Mouse (Mus musculus): Measurements from ENCODE around the gene Scp2.
"Not testable (repeated sequence)": the region's sequence is repeated elsewhere in the genome, so short reads cannot be mapped to it uniquely, and the experiment has no call there.

The Scp2 gene

DNA sequence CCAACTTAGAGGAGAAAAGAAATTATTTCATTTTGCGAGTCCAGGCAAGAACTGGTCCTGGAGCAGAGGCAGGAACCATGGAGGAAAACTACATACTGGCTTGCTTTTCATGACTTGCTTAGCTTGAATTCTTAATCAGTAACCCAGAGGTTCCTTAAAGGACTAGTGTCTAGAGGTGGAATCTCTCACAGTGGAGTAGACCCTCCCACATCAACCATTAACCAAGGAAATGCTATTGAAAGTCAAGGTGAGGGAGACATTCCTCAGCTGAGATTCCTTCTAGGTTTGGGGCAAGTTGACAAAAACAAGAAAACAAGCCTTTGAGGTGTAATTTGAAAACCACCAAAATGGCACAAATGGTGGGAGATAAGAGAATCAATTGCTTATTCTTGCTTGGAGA lies at the start of gene Scp2:
Gene Scp2 (minus strand): TSS at position 119 of the 400 bp plus-strand sequence.
- DNase-seq (ENCODE audit: low spot score), result no peak

DNA sequence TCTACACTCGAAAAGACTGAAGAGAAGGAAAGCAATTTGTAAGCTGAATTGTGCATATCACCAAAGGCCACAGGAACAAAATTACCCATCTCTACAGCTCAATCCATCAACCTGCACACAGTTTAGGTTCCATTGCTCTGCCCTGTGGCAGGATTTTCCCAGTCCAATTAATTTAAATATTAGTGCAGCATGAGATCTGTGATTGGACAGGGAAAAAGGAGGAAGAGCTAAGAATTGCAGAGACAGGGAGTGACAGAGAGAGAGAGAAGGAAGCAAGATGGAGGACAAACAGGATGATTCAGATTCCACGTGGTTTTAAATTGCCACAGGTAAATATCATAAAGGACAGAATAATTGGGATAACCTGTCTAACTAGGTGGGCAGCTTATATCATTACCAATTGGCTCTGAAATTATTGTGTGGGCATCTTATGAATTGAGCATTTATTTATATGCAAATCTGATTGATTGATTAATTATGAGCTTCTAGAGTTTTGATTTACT lies 48.1 kb upstream of the Scp2 start:
- no peak for DNase-seq (ENCODE audit: low spot score)

DNA sequence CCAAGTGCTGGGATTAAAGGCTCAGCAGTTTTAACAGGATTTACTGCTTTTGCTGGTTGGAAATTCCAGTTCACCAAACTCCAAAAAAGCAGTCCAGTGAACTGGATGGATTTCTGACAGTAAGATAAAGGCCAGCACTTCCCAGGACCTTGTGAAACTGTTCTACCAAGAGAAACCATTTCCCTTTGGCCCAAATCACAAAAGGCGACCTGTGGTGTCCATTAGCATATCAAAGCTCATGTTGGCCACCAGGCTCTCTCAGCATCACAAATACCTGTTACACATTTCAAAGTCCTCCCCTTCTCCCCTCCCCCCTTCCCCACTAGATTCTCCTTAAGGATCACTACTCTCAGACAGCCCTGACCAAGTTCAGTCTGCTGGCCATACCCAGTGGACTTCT lies 37.5 kb upstream of the Scp2 start:
- DNase-seq (ENCODE audit: low spot score), result no peak

DNA sequence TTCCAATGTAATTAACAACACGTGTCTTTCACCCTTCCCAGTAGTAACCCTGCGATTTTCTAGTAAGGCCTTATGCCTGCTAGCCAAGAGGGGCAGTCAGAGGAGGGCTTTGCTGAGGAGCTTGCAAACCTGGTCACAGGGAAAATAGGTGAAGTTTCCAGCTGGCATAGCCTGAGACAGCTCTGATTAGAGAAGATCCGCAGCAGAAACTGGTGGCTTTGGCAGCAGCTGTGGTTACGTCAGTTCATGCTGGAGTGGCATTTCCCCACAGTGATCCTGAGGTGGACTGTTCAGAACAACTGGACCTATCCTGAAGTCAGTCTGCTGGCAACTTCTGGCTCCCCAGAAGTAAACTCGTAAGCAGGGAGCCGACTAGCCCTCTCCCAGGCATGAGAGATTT lies 23.3 kb upstream of the Scp2 start:
- DNase-seq (ENCODE audit: low spot score), result no peak

DNA sequence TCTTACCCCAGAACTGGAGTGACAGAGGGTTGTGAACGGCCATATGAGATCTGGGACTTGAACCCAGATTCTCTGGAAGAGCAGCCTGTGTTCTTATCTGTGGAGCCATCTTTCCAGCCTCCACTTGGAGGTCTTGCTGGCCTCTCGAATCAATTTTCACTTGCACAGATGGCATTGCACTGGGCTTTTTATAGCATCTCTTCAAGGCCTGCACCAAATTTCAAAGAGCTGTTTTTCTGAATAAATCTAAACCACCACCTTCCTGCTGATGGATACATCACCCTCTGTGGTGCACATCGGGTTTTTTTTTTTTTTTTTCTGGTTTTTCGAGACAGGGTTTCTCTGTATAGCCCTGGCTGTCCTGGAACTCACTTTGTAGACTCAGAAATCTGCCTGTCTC lies 22.1 kb upstream of the Scp2 start:
- DNase-seq (ENCODE audit: low spot score), result no peak

DNA sequence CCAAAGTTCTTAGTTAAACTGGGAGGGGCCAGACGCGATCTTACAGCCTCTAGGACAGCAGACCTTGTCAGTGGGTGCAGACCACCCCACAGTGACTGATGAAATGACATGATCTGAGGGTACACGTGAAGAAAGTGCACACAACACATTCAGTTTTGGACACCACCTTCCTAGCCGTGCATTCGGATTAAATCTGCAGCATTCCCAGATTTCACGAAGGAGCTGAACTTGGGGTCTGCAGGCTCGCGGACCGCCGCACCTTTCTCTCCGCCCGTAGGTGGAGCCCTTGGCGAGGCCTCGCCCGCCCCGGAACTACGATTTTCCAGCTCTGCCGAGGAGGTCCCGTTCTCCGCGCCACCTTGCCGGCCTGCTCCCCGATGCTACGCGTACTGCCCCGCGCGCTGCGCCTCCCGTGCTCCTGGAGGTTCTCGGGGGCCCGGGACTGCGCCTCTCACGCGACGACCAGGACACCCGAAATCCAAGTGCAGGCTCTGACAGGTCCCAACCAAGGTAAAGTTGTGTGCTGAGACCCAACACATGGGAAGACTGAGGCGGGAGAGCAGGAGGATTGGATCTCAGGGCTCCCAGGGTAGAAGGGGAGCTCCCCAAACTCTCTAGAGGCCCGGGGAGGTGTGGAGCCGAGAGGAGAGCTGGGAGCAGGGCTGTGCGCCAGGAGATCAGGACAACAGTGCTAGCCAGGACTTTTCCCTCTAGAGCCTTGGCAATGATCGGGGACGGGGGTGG lies 20.5 kb upstream of the Scp2 start, which contains the start of gene Echdc2:
Gene Echdc2 (plus strand): TSS at position 286 of the 744 bp plus-strand sequence.
- DNase-seq (ENCODE audit: low spot score), result peak; percentile 67

DNA sequence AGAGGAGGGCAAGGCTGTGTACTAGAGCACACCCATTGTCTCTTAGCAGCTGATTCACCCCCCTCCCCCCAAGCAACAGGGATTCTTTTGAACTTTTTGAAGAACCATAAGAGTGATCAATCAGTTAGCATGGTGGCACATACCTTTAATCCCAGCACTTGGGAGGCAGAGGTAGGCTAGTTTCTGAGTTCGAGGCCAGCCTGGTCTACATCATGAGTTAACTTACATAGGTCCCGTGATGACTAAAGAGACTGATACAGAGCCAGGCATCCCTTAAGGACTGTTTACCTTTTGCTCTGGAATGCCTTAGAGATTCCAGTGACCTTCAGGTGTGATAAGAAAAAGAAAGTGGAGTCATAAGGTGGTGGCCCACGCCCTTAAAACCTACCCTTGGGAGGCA lies 18.5 kb upstream of the Scp2 start:
- no peak for DNase-seq (ENCODE audit: low spot score)

DNA sequence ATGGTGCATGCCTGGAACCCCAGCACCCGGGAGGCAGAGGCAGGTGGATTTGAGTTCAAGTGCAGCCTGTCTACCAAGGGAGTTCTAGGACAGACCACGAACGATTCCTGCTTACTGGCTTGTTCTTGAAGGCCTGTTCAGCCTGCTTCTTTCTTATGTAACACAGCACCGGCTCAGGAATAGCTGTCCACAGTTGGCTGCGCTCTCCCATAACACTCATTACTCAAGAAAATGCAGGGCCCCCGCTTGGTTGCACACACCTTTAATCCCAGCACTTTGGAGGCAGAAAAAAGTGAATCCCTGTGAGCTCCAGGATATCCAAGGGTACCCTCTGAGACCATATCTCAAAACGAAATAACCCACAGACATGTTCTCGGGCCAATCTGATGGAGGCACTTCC lies 17.1 kb upstream of the Scp2 start:
- DNase-seq (ENCODE audit: low spot score), result no peak

DNA sequence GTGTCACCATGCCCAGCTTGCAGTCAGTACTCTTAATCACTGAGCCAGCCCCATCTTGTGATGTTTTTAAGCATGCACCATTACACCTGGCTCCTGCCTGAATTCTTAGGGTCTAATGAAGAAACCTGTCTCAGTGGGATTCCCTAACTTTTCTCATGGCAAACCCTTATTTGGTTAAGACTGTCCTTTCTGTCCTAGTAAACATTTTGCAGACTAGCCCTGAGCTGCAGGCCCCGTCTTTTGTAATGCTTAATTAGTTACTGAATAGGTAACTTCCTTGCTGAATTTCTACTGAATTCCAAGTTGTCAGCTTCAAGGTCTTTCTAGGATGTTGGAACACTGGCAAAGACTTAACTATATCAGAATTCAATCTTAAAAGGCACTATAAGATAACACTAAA lies 10.3 kb upstream of the Scp2 start:
- DNase-seq (ENCODE audit: low spot score), result not testable (repeated sequence)

DNA sequence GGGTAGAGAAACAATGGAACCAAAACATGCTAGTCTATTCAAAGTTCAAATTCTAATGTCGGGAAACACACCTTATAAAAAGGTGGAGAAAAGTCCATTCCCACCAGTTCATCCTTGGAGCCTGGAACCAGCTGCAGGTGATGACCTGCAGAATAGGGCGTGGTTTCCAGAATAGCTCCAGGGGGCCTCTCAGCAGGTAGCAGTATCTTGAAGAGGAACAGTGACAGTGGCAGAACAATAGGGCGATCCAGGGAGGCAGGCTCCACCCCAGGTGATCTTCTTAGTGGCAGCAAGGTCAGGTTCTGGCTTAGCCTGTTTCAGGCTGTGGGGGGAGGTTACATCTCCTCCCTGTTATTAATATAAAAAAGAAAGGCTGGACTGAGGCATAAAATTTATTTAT lies 756 bp upstream of the Scp2 start:
- DNase-seq (ENCODE audit: low spot score), result not testable (repeated sequence)

DNA sequence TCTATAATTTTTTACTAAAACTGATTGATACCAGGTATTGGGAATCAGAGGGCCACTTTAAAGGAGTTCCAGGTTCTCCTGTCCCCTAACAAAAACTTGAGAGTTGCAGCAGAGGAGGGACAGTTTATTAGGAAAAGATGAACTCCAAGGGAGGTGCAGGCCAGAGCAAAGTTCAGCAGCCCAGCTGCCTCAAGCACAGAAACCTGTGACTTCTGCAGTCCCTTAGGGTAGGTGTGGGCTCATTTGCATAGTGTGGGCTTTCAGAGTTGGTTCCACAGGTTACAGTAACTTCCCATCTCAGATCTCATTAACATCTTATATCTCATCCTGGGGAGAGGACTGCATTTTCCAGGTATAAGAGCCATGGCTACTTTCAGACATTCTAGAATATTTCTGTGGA lies 1.0 kb downstream of the Scp2 start:
- no peak for DNase-seq (ENCODE audit: low spot score)

DNA sequence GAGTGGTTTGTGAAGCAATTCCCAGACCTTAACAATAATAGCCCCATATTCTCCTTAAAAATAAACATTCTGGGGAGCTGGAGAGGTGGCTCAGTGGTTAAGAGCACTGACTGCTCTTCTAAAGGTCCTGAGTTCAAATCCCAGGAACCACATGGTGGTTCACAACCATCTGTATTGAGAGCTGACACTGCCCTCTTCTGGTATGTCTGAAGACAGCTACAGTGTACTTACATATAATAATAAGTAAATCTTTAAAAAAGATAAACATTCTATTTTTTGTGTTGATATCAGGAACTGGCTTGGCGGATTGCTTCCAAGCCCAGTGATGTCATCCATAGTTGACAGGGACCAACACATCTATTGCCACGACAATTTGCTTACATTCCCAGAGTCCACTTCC lies 1.6 kb downstream of the Scp2 start:
- not testable (repeated sequence) for DNase-seq (ENCODE audit: low spot score)

DNA sequence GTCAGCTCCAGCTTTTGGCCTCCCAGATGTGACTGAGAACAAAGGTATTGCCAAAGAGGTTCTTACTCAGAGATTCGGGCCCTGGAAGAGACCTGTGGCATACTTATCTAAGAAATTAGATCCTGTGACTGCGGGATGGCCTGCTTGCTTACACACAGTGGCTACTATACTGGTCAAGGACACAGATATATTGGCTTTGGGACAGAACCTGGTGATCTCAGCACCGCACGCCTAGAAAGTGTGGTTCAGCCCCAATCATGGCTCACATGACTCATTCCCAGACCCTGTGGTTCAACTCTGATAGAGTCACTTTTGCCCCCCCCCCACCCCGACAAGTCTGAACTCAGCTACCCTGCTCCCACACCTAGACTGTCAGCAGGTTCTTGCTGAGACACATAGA lies 7.9 kb downstream of the Scp2 start:
- no peak for DNase-seq (ENCODE audit: low spot score)

DNA sequence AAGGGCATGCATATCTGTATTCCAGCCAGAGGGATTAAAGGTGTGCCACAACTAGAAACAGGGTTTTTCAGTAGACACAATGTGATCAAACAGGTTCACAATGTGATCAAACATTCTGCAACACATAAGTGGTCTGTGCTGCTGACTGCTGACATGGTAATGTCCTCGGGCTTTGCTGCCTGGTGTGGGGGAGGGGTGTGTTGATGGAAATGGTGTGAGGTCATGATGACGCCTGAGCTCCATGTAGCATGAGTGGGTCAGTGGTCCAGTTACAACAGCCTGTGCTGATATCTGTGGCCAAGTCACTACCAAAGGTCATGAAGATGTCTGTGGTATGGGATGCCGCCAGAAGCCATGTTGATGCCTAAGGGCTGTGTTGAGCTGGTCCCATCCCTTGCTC lies 14.3 kb downstream of the Scp2 start:
- no peak for DNase-seq (ENCODE audit: low spot score)

DNA sequence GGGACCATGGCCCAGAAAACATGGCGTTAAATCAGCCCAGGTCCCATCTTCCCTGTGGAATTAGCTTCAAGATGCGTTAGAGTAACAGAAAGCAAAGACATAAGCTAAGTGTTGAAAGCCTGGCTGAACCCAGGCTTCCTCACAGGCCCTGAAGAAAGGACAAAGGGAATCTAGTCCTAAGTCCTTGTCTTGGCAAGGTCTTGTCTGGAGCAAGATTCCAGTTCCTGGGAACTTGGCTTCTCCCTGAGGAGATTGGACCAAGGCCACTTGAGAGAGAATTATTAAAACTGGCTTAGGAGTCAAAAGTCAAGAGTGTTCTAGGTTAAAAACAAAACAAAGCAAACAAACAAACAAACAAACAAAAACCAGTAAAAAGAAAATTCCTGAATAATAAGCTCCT lies 16.5 kb downstream of the Scp2 start:
- DNase-seq (ENCODE audit: low spot score), result no peak

DNA sequence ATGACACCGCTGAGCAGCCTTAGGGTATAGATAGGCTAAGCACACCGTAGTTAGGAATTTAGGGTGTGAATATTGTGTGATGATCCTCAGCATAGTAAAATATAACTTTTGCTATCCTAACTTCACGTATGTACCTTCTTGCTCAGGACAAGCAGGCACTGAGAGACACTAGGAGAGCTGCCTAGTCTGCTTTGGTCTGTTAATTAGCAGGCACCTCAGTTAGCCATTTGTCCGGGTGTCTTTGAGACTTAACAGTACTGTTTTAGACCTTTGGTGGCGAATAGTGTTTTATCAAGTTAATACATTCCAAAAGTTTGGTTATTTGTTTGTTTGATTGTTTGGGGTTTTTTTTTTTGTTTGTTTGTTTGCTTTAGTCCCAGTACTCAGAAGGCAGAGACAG lies 17.3 kb downstream of the Scp2 start:
- no peak for DNase-seq (ENCODE audit: low spot score)

DNA sequence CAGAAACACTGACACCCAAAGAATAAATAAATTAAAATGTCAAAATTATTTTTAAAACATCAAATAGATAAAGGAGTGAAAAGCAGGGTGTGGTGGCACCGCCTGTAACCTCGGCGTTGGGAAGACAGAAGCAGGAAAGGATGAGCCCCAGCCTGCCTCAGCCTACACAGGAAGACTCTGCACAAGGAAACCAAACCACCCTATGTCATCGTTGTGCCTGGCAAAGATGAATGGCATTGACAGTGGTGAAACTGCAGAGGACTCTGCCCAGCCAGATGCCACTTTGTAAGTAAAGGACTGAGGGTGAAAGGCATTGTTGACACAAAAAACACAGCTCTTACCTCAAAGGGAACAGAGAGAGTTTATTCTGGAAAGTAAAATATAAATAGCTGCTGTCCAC lies 18.5 kb downstream of the Scp2 start:
- no peak for DNase-seq (ENCODE audit: low spot score)

DNA sequence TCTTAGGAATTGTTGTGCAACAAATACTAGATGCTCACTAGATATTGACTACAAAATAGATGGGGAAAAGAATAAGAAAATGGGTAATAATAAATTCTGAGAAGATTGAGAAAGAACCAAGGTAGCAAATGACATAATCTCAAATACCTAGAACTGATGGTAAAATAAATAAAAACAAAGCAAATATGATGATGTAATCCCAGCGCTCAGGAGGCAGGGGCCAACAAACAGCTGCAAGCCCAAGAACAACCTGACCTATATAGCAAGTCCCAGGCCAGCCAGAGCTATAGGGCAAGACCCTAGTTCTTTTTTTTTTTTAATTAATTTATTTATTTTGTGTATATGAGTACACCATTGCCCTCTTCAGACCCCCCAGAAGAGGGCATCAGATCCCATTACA lies 20.7 kb downstream of the Scp2 start:
- no peak for DNase-seq (ENCODE audit: low spot score)

DNA sequence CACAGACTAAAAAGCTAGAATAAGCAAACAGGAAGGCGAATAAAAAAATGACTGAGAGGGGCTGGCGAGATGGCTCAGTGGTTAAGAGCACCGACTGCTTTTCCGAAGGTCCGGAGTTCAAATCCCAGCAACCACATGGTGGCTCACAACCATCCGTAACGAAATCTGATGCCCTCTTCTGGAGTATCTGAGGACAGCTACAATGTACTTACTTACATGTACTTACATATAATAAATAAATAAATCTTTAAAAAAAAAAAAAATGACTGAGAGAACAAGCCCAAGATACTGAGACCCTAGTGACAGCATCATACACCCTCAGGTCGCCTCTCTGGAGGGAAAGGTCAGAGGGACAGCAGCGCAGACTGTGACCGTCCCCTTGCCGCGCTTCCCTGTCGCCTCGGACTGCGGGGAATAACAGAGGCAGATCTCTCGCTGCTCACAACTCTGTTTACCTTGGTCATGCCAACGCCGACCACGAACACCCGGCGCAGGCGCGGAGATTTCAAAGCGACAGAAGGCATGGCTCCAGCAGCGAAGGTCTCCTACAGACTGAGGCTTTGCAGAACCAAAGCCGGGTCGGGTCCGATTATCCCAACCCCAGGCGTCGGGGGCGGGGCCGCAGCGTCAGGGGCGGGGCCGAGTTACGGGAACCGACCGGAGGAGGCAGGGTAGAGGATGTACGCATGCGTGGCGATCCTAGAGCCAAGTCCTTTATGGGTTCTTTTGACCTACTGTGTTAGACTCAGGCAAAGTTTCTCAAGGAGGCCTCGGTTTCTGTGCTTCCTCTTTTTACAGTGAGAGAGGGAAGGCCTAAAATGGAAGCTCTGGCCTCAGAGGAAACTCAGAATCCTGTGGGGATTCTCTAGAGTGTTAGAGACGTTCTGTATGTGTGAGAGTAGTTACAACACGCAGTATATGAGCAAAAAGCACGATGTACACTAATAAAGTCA lies 26.6 kb downstream of the Scp2 start:
- peak; percentile 96 for DNase-seq (ENCODE audit: low spot score)

DNA sequence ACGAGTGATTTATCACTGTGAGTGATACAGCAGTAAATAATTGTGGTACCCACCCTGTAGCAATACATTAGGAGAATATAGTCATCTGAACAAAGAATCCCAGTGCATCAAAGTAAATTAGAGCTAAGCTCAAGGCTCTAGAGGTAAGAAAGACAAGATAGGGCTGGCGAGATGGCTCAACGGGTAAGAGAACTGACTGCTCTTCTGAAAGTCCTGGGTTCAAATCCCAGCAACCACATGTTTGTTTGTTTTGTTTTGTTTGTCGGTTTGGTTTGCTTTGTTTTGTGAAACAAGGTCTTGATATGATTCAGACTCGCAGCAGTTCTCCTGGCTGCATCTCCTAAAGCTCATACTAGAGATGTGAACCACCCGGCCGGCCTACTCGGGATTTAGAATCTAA lies 27.3 kb downstream of the Scp2 start:
- DNase-seq (ENCODE audit: low spot score), result peak; percentile 24

DNA sequence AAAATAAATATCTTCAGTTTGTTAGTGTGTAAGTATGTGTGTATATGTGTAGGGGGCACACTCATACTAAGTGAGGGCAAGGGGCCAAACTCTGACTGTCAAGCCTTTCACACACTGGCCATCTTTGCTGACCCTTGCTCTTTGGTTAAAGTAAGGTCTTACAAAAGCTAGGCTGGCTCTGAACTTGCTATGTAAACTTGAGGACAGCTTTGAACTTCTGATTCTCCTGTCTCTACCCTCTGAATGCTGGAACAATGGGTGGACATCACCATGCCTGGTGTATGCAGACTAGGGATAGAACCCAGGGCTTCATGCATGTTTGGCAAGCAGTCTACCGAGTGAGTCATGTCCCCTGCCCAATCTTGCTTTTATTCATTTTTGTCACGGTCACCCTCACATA lies 28.3 kb downstream of the Scp2 start:
- no peak for DNase-seq (ENCODE audit: low spot score)

DNA sequence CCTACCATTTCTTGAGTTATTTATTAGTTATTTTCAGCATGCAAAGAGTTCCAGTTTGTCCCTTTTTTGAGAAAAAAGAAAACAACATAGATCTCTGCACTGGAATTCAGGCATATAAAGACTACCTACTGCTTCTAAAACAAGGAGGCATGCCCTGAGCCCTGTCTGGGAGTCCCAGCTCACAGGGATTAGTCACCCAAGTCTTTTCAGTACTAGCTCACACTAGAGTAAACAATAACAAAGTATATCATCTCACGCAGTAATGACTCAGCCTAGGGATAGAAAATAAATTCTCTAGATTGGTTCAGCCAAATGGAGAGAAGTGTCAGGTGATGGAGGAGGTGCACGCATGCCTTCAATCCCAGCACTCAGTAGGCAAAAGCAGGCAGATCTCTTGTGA lies 34.1 kb downstream of the Scp2 start:
- DNase-seq (ENCODE audit: low spot score), result no peak

DNA sequence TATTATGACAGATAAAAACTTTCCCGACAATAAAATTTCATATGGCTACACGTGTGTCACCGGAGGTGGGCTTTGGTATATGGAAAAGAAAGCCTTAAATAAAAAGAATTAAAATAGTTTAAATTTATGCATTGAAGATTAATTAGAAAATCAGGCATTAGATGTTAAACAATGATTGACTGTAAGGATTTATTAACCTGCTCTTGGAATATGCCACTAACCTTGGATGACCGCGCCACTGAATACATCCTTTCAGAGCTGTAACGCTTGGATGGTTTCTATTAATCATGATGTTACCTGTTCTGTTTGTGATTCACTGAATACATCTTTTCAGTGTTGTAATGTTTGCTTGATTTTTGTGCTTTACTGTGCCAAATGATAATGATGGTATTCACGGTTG lies 35.1 kb downstream of the Scp2 start:
- DNase-seq (ENCODE audit: low spot score), result no peak

Data from retina, embryonic 14.5 days (tissue).